15 mouse cellular contexts compared by ENCODE assay signal in genomic region chr8:104190777-104191468, GRCm38 (mm10). TPM values are rescaled to one million over a fixed set of nuclear protein-coding genes. Genes with fewer than 3 reads are reported as not detected.
DNase-seq lines count a peak whose midpoint lies in the region; ATAC-seq and TF ChIP-seq lines count a peak whose summit lies in the region.
"Had no signal": no experiment of that assay in that cellular context is flagged by ENCODE, and none has a peak within 500 bp of the region (broad histone marks: within the 10 kb centered on the region; RNA-seq: fewer than 3 reads in every experiment).

No protein-coding gene starts in this region.

- no peak overlapping the region for H3K9ac ChIP-seq in intestine, embryonic 14.5 days (ENCODE audit: low read length)
- no peak overlapping the region for H3K9ac ChIP-seq in intestine, postnatal 0 days (ENCODE audit: low read depth, low read length)
- no peak overlapping the region for H3K9ac ChIP-seq in midbrain, embryonic 16.5 days (ENCODE audit: low read depth, low read length)
- H3K9ac ChIP-seq in hindbrain, embryonic 14.5 days: no peak overlapping the region
- H3K9ac ChIP-seq in stomach, embryonic 15.5 days: no peak overlapping the region
- H3K9ac ChIP-seq: embryonic facial prominence, embryonic 13.5 days; liver, postnatal 0 days had no signal

- no peak for DNase-seq in intestine, embryonic 14.5 days (ENCODE audit: low spot score)
- DNase-seq in midbrain, embryonic 10.5 days (ENCODE audit: low spot score): no peak
- DNase-seq in hindbrain, embryonic 14.5 days (ENCODE audit: low spot score): no peak
- no peak for DNase-seq in limb, embryonic 10.5 days (ENCODE audit: low spot score)
- no peak for DNase-seq in testis, postnatal 10 days (ENCODE audit: low spot score)
- DNase-seq: cerebellum, adult 11-12 months; gastrocnemius, postnatal 36 days; liver, postnatal 0 days had no signal

- no peak overlapping the region for H3K4me3 ChIP-seq in intestine, embryonic 14.5 days (ENCODE audit: low read depth, low read length)
- no peak overlapping the region for H3K4me3 ChIP-seq in intestine, postnatal 0 days (ENCODE audit: low read depth, low read length)
- H3K4me3 ChIP-seq in midbrain, embryonic 16.5 days (ENCODE audit: low read depth, low read length): no peak overlapping the region
- H3K4me3 ChIP-seq in midbrain, embryonic 10.5 days: no peak overlapping the region
- no peak overlapping the region for H3K4me3 ChIP-seq in hindbrain, embryonic 14.5 days (replicated peaks; ENCODE audit: low read length)
- H3K4me3 ChIP-seq in stomach, embryonic 15.5 days (replicated peaks): no peak overlapping the region
- no peak overlapping the region for H3K4me3 ChIP-seq in limb, embryonic 10.5 days
- H3K4me3 ChIP-seq: embryonic facial prominence, embryonic 13.5 days; forebrain, embryonic 10.5 days had no signal

- H3K27me3 ChIP-seq in intestine, embryonic 14.5 days (replicated peaks; ENCODE audit: control insufficient read depth, insufficient read depth, low read length): no peaks in the 10 kb centered on the region
- H3K27me3 ChIP-seq in intestine, postnatal 0 days (replicated peaks; ENCODE audit: control insufficient read depth, insufficient read depth, low read length): no peaks in the 10 kb centered on the region
- no peaks in the 10 kb centered on the region for H3K27me3 ChIP-seq in midbrain, embryonic 16.5 days (ENCODE audit: control insufficient read depth, insufficient read depth, low read depth, low read length)
- H3K27me3 ChIP-seq in midbrain, embryonic 10.5 days (ENCODE audit: low read depth, poor library complexity, severe bottlenecking): no peaks in the 10 kb centered on the region
- no peaks in the 10 kb centered on the region for H3K27me3 ChIP-seq in hindbrain, embryonic 14.5 days (ENCODE audit: control insufficient read depth, insufficient read depth, low read length)
- H3K27me3 ChIP-seq in stomach, embryonic 15.5 days (replicated peaks): no peaks in the 10 kb centered on the region
- peaks cover 4% of the 10 kb centered on the region; the same call in 1 of the 2 replicates for H3K27me3 ChIP-seq in limb, embryonic 10.5 days (ENCODE audit: low read depth, poor library complexity, severe bottlenecking)
- H3K27me3 ChIP-seq: embryonic facial prominence, embryonic 13.5 days had no signal

- no peaks in the 10 kb centered on the region for H3K9me3 ChIP-seq in intestine, embryonic 14.5 days (ENCODE audit: control insufficient read depth, low read length)
- H3K9me3 ChIP-seq in intestine, postnatal 0 days (ENCODE audit: control insufficient read depth): no peaks in the 10 kb centered on the region
- no peaks in the 10 kb centered on the region; the same call in 1 of the 2 replicates for H3K9me3 ChIP-seq in midbrain, embryonic 16.5 days (replicated peaks; ENCODE audit: control insufficient read depth, low read length, poor library complexity, severe bottlenecking)
- no peaks in the 10 kb centered on the region for H3K9me3 ChIP-seq in midbrain, embryonic 10.5 days (replicated peaks)
- H3K9me3 ChIP-seq in hindbrain, embryonic 14.5 days (ENCODE audit: control insufficient read depth, low read length): 0 out of 2 replicates have a peak, but pooled peaks cover 6% of the 10 kb centered on the region
- no peaks in the 10 kb centered on the region for H3K9me3 ChIP-seq in stomach, embryonic 15.5 days
- H3K9me3 ChIP-seq in limb, embryonic 10.5 days (replicated peaks): no peaks in the 10 kb centered on the region
- H3K9me3 ChIP-seq: embryonic facial prominence, embryonic 13.5 days; forebrain, embryonic 10.5 days had no signal

- 0 out of 2 replicates have a peak overlapping the region, but pooled peaks have one; percentile 14 for H3K27ac ChIP-seq in intestine, embryonic 14.5 days (ENCODE audit: low read depth)
- H3K27ac ChIP-seq in intestine, postnatal 0 days (ENCODE audit: low read depth, low read length): no peak overlapping the region
- H3K27ac ChIP-seq in midbrain, embryonic 16.5 days (ENCODE audit: low read length): no peak overlapping the region
- no peak overlapping the region for H3K27ac ChIP-seq in midbrain, embryonic 10.5 days (replicated peaks)
- H3K27ac ChIP-seq in hindbrain, embryonic 14.5 days: peak overlapping the region; percentile 58; the same call in 1 of the 2 replicates
- H3K27ac ChIP-seq in stomach, embryonic 15.5 days: 0 out of 2 replicates have a peak overlapping the region, but pooled peaks have one; percentile 21
- H3K27ac ChIP-seq in limb, embryonic 10.5 days: no peak overlapping the region
- H3K27ac ChIP-seq: embryonic facial prominence, embryonic 13.5 days; forebrain, embryonic 10.5 days; kidney, postnatal 0 days had no signal

- ATAC-seq in intestine, embryonic 14.5 days (replicated peaks; ENCODE audit: low FRiP score, low TSS enrichment, low read depth): no peak
- ATAC-seq in intestine, postnatal 0 days: no peak
- ATAC-seq in midbrain, embryonic 16.5 days: peak; percentile 51; the same call in 1 of the 2 replicates
- ATAC-seq in hindbrain, embryonic 14.5 days (ENCODE audit: low FRiP score): 0 out of 2 replicates have a peak, but pooled peaks have one; percentile 37
- no peak for ATAC-seq in stomach, embryonic 15.5 days (ENCODE audit: insufficient read depth, low FRiP score, low read depth)

- peaks cover 3% of the 10 kb centered on the region; the same call in 1 of the 2 replicates for H3K4me1 ChIP-seq in intestine, embryonic 14.5 days (replicated peaks; ENCODE audit: control insufficient read depth, insufficient read depth, low read length)
- H3K4me1 ChIP-seq in intestine, postnatal 0 days (replicated peaks; ENCODE audit: control insufficient read depth, insufficient read depth, low read length): no peaks in the 10 kb centered on the region
- H3K4me1 ChIP-seq in midbrain, embryonic 16.5 days (ENCODE audit: control insufficient read depth, insufficient read depth, low read length): no peaks in the 10 kb centered on the region
- peaks cover 11% of the 10 kb centered on the region for H3K4me1 ChIP-seq in midbrain, embryonic 10.5 days
- peaks cover 11% of the 10 kb centered on the region for H3K4me1 ChIP-seq in hindbrain, embryonic 14.5 days (replicated peaks; ENCODE audit: control insufficient read depth, insufficient read depth, low read length)
- 0 out of 2 replicates have a peak, but pooled peaks cover 5% of the 10 kb centered on the region for H3K4me1 ChIP-seq in stomach, embryonic 15.5 days
- H3K4me1 ChIP-seq in limb, embryonic 10.5 days: no peaks in the 10 kb centered on the region
- H3K4me1 ChIP-seq: forebrain, embryonic 10.5 days had no signal

- no peaks in the 10 kb centered on the region for H3K36me3 ChIP-seq in intestine, embryonic 14.5 days (ENCODE audit: control insufficient read depth, insufficient read depth, low read length)
- H3K36me3 ChIP-seq in intestine, postnatal 0 days (ENCODE audit: control insufficient read depth, insufficient read depth): no peaks in the 10 kb centered on the region
- no peaks in the 10 kb centered on the region for H3K36me3 ChIP-seq in midbrain, embryonic 16.5 days (ENCODE audit: control insufficient read depth, insufficient read depth, low read length)
- no peaks in the 10 kb centered on the region for H3K36me3 ChIP-seq in midbrain, embryonic 10.5 days
- H3K36me3 ChIP-seq in hindbrain, embryonic 14.5 days (replicated peaks; ENCODE audit: control insufficient read depth, insufficient read depth): no peaks in the 10 kb centered on the region
- no peaks in the 10 kb centered on the region for H3K36me3 ChIP-seq in stomach, embryonic 15.5 days
- H3K36me3 ChIP-seq in limb, embryonic 10.5 days: no peaks in the 10 kb centered on the region
- H3K36me3 ChIP-seq: embryonic facial prominence, embryonic 13.5 days; forebrain, embryonic 10.5 days; G1E had no signal

- no peak for TF ChIP-seq CTCF in intestine, postnatal 0 days (IDR thresholded peaks at IDR 0.05; ENCODE audit: low read depth)

- WGBS in intestine, embryonic 14.5 days: 56% methylated on average over 6 of the region's 6 CpGs
- 77% methylated on average over 6 of the region's 6 CpGs for WGBS in intestine, postnatal 0 days
- 55% methylated on average over 6 of the region's 6 CpGs for WGBS in midbrain, embryonic 16.5 days
- 84% methylated on average over 6 of the region's 6 CpGs for WGBS in midbrain, embryonic 10.5 days
- 51% methylated on average over 6 of the region's 6 CpGs for WGBS in hindbrain, embryonic 14.5 days
- WGBS in stomach, embryonic 15.5 days: 61% methylated on average over 6 of the region's 6 CpGs
- 76% methylated on average over 6 of the region's 6 CpGs for WGBS in limb, embryonic 10.5 days

- peak overlapping the region; percentile 2; the same call in 1 of the 2 replicates for H3K4me2 ChIP-seq in intestine, embryonic 14.5 days (ENCODE audit: low read length)
- H3K4me2 ChIP-seq in intestine, postnatal 0 days (replicated peaks; ENCODE audit: low read depth): no peak overlapping the region
- H3K4me2 ChIP-seq in midbrain, embryonic 16.5 days (ENCODE audit: low read length): no peak overlapping the region
- H3K4me2 ChIP-seq in hindbrain, embryonic 14.5 days (replicated peaks): no peak overlapping the region
- no peak overlapping the region for H3K4me2 ChIP-seq in stomach, embryonic 15.5 days
- H3K4me2 ChIP-seq: embryonic facial prominence, embryonic 13.5 days had no signal

RNA-seq across cellular contexts. Expression of gene Bean1, which starts 20.7 kb away (rescaled TPM):
- 2.3 and 2.4 TPM in 2 replicates for polyA plus RNA-seq in intestine, embryonic 14.5 days (2014; fragmentation: Nextera tagmentation; extraction: Ambion mirVana)
- 0.85 TPM in 2 replicates for polyA plus RNA-seq in intestine, postnatal 0 days (2015; fragmentation: Nextera tagmentation; extraction: Ambion mirVana)
- 5.6 and 7.6 TPM in 2 replicates for polyA plus RNA-seq in midbrain, embryonic 16.5 days (2015; fragmentation: Nextera tagmentation; extraction: Ambion mirVana)
- polyA plus RNA-seq in midbrain, embryonic 10.5 days (2016; fragmentation: Nextera tagmentation; extraction: Ambion mirVana): 0.20 and 0.56 TPM in 2 replicates
- 9.3 and 10.8 TPM in 2 replicates for polyA plus RNA-seq in hindbrain, embryonic 14.5 days (2014; fragmentation: Nextera tagmentation; extraction: Ambion mirVana)
- polyA plus RNA-seq in stomach, embryonic 15.5 days (2015; fragmentation: Nextera tagmentation; extraction: Ambion mirVana): 1.1 and 1.2 TPM in 2 replicates
- polyA plus RNA-seq in limb, embryonic 10.5 days (2016; fragmentation: Nextera tagmentation; extraction: Ambion mirVana): 0.10 and 0.23 TPM in 2 replicates
- polyA plus RNA-seq: G1E; liver, postnatal 0 days had no signal

RNA-seq across cellular contexts. Expression of gene Tk2, which starts 57.4 kb away (rescaled TPM):
- polyA plus RNA-seq in intestine, embryonic 14.5 days (2014; fragmentation: Nextera tagmentation; extraction: Ambion mirVana): 15.3 and 17.8 TPM in 2 replicates
- 12.0 and 12.4 TPM in 2 replicates for polyA plus RNA-seq in intestine, postnatal 0 days (2015; fragmentation: Nextera tagmentation; extraction: Ambion mirVana)
- polyA plus RNA-seq in midbrain, embryonic 16.5 days (2015; fragmentation: Nextera tagmentation; extraction: Ambion mirVana): 46.3 and 51.5 TPM in 2 replicates
- polyA plus RNA-seq in midbrain, embryonic 10.5 days (2016; fragmentation: Nextera tagmentation; extraction: Ambion mirVana): 29.3 and 30.3 TPM in 2 replicates
- 46.6 and 51.8 TPM in 2 replicates for polyA plus RNA-seq in hindbrain, embryonic 14.5 days (2014; fragmentation: Nextera tagmentation; extraction: Ambion mirVana)
- 16.3 and 16.4 TPM in 2 replicates for polyA plus RNA-seq in stomach, embryonic 15.5 days (2015; fragmentation: Nextera tagmentation; extraction: Ambion mirVana)
- polyA plus RNA-seq in limb, embryonic 10.5 days (2016; fragmentation: Nextera tagmentation; extraction: Ambion mirVana): 20.5 and 22.0 TPM in 2 replicates

RNA-seq across cellular contexts. Expression of gene Cklf, which starts 59.7 kb away (rescaled TPM):
- polyA plus RNA-seq in intestine, embryonic 14.5 days (2014; fragmentation: Nextera tagmentation; extraction: Ambion mirVana): 47.9 and 48.6 TPM in 2 replicates
- polyA plus RNA-seq in intestine, postnatal 0 days (2015; fragmentation: Nextera tagmentation; extraction: Ambion mirVana): 16.5 and 17.8 TPM in 2 replicates
- 34.7 and 37.1 TPM in 2 replicates for polyA plus RNA-seq in midbrain, embryonic 16.5 days (2015; fragmentation: Nextera tagmentation; extraction: Ambion mirVana)
- polyA plus RNA-seq in midbrain, embryonic 10.5 days (2016; fragmentation: Nextera tagmentation; extraction: Ambion mirVana): 44.1 and 45.6 TPM in 2 replicates
- 28.6 and 35.1 TPM in 2 replicates for polyA plus RNA-seq in hindbrain, embryonic 14.5 days (2014; fragmentation: Nextera tagmentation; extraction: Ambion mirVana)
- polyA plus RNA-seq in stomach, embryonic 15.5 days (2015; fragmentation: Nextera tagmentation; extraction: Ambion mirVana): 42.5 and 52.6 TPM in 2 replicates
- polyA plus RNA-seq in limb, embryonic 10.5 days (2016; fragmentation: Nextera tagmentation; extraction: Ambion mirVana): 38.3 and 43.5 TPM in 2 replicates

Comparison
In these comparisons a context has a peak if more than half of its experiments do, and no peak if none do; other contexts are left out.
1. H3K27ac ChIP-seq: peak in intestine, embryonic 14.5 days (single experiment), hindbrain, embryonic 14.5 days (single experiment) and stomach, embryonic 15.5 days (single experiment); none in intestine, postnatal 0 days (single experiment), midbrain, embryonic 16.5 days (single experiment), midbrain, embryonic 10.5 days (single experiment) and limb, embryonic 10.5 days (single experiment).
2. ATAC-seq: peak in midbrain, embryonic 16.5 days (single experiment) and hindbrain, embryonic 14.5 days (single experiment); none in intestine, embryonic 14.5 days (single experiment), intestine, postnatal 0 days (single experiment) and stomach, embryonic 15.5 days (single experiment).